Mouse (Mus musculus) adrenal gland, adult 18-20 months (tissue): ENCODE results near the gene Zzz3. TPM values are rescaled to one million over a fixed set of nuclear protein-coding genes. Genes with fewer than 3 reads are reported as not detected.

ENCODE experiments used
- DNase-seq, 2 experiments: peaks; one replicate each; pipeline ENCODE4 v3.0.0; 2021 to 2022; ENCODE audit warnings: low spot score in 2 of 2
- total RNA-seq, 2 experiments: library from RNA; stranded (reverse); gene quantifications; 1 replicate in 1 of 2; 2 replicates in 1 of 2; pipeline ENCODE4 v1.2.3; 2021

Zzz3 gene
- total RNA-seq, 2 experiments from 2014 or later = 32.1 to 35.8 TPM

DNA sequence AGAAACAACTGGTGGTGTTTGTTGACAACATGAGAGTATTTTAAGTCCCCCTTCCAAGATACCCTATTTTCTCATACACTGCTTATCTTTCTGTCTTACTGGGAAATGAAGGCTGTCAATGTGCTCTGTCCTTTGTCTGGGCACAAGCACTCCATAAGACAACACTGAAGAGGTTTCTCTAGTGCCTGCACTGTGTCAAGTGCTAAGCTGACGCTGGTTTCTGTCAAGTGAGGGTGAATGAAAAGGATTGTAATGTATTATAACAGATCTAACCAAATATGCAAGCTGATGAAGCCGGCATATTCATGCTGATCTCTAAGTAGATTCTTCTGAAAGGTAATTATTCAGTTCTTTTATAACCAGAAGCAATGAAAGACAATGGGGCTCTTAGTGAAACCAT, 98.5 kb downstream of the Zzz3 start:
- DNase-seq = no peak

DNA sequence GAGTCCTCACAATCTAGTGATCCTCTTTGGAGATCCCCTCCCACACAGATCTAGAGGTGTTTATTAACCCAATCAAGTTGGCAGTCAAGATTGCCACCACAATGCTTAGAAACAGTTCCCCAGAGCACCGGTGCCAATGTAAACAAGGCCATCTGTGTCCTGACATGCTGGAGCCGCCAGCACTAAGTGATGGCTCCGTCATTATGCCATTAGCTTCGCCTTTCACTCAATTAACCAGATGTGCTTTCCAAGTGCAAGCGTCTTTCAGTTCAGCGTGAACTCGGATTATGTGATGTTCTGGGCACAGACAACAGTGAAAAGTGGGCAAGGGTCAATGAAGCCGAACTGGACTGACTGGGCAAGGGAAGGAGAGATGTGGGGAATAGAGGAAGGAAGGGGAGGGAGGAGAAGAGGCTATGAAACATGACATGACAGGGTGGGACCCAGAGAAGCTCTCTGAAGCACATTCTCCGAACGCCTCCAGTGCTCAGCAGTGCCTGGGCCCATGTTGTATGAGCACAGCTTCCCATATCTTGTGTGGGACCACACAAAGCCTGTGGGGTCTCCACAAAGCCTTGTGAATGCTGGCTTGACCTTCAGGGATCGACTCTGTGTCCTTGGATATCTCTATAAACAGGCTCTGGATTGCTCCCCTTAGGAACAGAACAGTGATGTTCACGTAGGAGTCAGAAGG, 99.5 kb downstream of the Zzz3 start:
- no peak for DNase-seq

DNA sequence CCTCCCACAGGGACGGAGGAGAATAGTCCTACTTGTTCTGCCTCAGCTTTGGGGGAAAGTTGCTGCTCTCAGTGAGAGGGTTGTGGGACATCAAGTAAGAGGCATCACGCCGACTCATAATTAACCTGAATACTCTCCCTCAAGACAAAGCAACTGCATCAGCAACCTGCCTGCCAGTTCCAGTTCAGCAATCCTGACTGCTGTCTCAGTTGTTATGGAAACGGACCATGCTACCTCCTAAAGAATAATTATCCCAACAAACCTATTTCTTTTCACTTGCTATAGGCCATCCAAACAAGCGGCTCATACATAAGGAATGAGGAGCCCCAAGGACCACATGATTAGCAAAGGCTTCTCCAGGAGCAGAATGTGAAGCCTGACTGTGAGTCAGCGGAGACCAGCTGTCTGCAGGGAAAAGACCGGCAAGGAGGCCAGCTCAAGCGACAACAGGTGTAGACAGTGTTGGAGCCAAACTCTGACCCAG, 100.2 kb downstream of the Zzz3 start:
- DNase-seq = no peak

DNA sequence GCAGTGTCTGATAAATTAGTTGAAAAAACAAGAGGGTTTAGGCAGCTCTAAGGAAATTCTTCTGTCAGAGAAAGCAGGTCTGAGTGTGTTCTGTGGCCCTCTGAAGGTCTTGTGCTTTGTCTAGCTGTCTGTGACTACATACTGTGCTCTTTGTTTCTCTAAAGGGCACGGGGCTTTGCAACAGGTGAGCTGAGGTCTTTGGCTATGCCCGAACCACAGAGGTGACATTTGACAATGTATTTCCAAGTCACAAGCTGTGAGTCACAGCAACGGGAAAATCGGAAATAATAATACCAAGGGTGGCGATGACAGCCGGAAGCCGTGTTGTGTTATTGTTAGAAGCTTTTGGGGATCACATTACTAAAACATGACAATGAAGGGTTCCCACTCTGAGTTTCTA, 101.8 kb downstream of the Zzz3 start:
- no peak for DNase-seq

DNA sequence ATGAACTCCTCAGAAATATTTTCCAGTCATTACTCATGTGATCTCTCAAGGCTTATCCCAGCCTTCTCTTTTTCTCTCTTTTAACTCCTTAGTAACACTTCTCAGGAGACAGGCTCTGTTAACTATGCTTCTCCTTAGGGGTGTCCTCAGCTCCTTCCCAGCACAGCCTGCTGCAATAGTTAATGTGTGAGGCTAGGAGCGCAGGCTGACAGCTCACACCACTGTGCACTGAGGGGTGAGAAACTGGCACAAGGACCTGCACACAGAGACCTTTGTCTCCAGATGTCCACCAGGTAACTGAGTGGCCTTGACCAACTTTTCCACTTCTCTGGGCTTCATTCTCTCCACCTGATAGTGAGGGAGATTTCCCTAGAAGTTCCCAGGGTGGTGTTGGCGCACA, 102.6 kb downstream of the Zzz3 start:
- DNase-seq = no peak

DNA sequence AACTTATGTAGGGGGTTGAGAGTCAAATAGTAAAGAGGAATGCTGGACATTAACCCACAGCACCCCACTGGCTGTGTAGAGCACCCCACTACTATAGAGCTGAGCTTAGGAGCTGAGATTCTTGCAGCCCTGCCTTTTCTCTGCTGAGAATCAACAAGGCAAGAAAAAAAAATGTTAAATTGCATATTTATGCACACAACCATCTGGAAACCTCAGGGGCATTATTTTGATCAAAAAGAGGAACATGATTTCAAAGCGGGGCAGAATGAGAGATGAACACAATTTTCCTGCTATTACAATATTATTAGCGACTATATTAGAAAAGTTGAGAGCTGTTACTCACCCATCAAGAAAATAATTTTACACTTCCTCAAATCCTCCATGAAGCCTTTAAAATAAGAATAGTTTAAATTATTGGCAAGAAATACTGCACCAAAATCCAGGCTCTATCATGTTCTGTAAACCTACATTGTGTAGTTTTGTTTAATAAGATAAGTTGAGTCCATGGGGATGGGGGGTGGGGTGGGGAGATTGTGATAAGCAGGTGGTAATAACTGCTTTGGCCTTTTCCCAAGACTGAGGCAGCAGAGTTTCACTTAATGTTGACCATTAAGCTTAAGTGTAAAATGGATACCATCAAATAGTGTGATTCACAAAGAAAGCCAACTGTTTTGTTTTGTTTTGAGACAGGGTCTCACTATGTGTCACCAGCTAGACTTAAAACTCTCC, 103.9 kb downstream of the Zzz3 start:
- DNase-seq = no peak

DNA sequence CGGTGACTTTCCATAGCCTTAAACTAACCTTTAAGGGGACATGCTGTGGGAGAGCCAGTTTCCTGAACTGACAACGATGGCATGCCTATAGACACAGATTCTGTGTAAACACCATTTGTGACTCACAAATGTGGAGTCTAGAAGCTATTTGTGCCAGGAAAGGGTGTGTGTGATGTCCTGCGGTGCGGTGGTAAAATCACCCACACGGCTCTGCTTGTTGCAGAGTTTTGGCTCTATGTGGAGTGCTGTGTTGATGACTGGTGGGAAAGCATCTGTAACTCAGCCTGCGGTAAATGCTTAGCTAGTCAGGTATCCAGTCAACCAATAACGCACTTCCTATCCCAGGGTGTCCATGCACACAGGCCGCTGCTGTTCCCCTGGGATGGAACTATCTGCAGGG, 112.6 kb downstream of the Zzz3 start:
- no peak for DNase-seq

DNA sequence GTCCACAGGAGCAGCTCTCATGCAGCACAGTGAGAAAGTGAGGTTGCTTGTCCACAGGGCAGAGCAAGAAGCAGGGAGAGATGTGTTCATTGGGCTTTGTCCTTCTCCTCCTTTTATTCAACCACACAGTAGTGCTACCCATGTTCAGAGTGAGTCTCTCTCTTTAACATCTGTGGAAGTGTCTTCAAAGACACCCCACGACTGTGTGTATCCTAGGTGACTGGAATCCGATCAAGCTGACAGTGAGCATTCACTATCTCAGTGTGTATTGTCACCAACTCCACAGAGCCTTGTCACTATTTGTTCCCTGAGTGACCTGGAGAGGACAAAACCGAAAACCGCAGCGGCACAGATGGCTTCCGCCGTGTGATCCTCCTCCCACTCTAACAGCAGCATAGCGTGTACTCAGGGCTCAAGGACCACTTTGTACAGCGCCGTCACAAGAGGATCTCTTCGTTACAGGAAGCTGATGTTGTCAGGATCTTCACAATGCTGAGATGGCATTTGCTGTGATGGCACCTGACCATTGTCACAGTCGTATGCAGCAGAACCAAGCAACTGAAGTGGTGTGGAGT, 113.2 kb downstream of the Zzz3 start:
- no peak for DNase-seq

DNA sequence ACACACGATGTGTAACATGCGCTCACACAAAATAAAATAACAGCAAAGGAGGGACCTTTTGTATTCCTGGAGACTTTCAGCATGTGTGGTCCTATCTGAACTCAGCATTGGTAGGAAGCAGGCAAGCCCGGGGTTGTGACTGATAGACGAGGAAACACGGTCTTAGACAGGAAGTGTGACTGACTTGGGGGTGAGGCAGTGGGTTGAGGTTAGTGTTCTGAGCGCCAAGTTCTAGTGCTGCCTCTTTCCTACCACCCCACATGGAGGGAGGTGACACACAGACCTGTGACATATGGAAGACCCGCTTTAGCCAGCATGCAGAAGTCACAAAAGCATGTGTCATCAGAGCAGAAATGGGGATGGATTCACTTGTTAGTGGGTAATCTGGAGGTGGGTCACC, 114.0 kb downstream of the Zzz3 start:
- DNase-seq = no peak

Other genes with a start within 250 kb of the Zzz3 start
- under 1 TPM in 1 of 2 experiments, not detected in 1; 0.30 TPM for gene Gipc2, start 229.2 kb upstream of the Zzz3 start, total RNA-seq
- gene Dnajb4, start 185.2 kb upstream of the Zzz3 start, total RNA-seq = 10 to 100 TPM; 75.4 to 76.8 TPM
- 100 to 1,000 TPM; 107 to 113 TPM for gene Fubp1, start 185.1 kb upstream of the Zzz3 start, total RNA-seq
- gene Nexn, start 129.1 kb upstream of the Zzz3 start, total RNA-seq = 1 to 10 TPM; 4.3 to 5.8 TPM
- gene Miga1, start 55.1 kb upstream of the Zzz3 start, total RNA-seq = 1 to 10 TPM; 8.7 to 9.3 TPM
- 10 to 100 TPM; 70.9 to 97.3 TPM for gene Usp33, start 49.0 kb upstream of the Zzz3 start, total RNA-seq